Mouse (Mus musculus) heart, embryonic 15.5 days (tissue): ENCODE results near the gene Trit1. TPM values are rescaled to one million over a fixed set of nuclear protein-coding genes. Genes with fewer than 3 reads are reported as not detected.

Experiments used
- ATAC-seq: fragments of 200-750 bp; cut with Nextera tagmentation; replicated peaks from 2 replicates; pipeline ENCODE4 v1.8.0; 2017; ENCODE audit warnings: low read depth, moderate TSS enrichment; ENCODE audit not compliant: insufficient number of reproducible peaks, insufficient read depth, low FRiP score
- H3K27ac ChIP-seq: fragments of 300-500 bp; sonication (generic); 2 replicates; pipeline ENCODE4 v1.5.1; 2015; ENCODE audit warnings: mild to moderate bottlenecking, inconsistent platforms
- H3K27me3 ChIP-seq: fragments of 300-500 bp; sonication (generic); 2 replicates; pipeline ENCODE4 v1.6.1; 2015; ENCODE audit warnings: inconsistent platforms
- H3K36me3 ChIP-seq: fragments of 300-500 bp; sonication (generic); 2 replicates; pipeline ENCODE4 v1.6.1; 2015; ENCODE audit warnings: mild to moderate bottlenecking, inconsistent platforms
- H3K4me1 ChIP-seq: fragments of 300-500 bp; sonication (generic); replicated peaks from 2 replicates; pipeline ENCODE4 v1.6.1; 2015; ENCODE audit warnings: inconsistent platforms
- H3K4me2 ChIP-seq: fragments of 300-500 bp; sonication (generic); 2 replicates; pipeline ENCODE4 v1.6.1; 2015; ENCODE audit warnings: inconsistent platforms, mild to moderate bottlenecking, moderate library complexity
- H3K4me3 ChIP-seq: fragments of 300-500 bp; sonication (generic); 2 replicates; pipeline ENCODE4 v1.5.1; 2015; ENCODE audit warnings: mild to moderate bottlenecking, inconsistent platforms
- H3K9ac ChIP-seq: fragments of 300-500 bp; sonication (generic); 2 replicates; pipeline ENCODE4 v1.6.1; 2015; ENCODE audit warnings: mild to moderate bottlenecking, inconsistent platforms
- H3K9me3 ChIP-seq: fragments of 300-500 bp; sonication (generic); replicated peaks from 2 replicates; pipeline ENCODE4 v1.6.1; 2016; ENCODE audit warnings: inconsistent platforms
- WGBS: fragments of 180-500 bp; shearing (Covaris S2); methylation state at CpG from one replicate; pipeline ENCODE4 v1.1.7; 2015; ENCODE audit warnings: mixed read lengths; 5-methylcytosine and 5-hydroxymethylcytosine counted together
- polyA plus RNA-seq: library from polyadenylated mRNA; unstranded; fragments of >200 nt; fragmentation: Nextera tagmentation; extraction: Ambion mirVana; gene quantifications from 2 replicates; pipeline ENCODE4 v1.2.1, GENCODE M21; 2015

Trit1 gene
- polyA plus RNA-seq, result 9.9 and 10.9 TPM in 2 replicates

GRCm38 (mm10) chr4:123016451-123016957 is at the start of gene Trit1:
Gene Trit1, plus strand, starts transcription at chr4:123016597.
- H3K4me2 ChIP-seq, result peak within 1 kb of the TSS; percentile 80
- H3K36me3 ChIP-seq, result peaks cover 6% of the 10 kb centered on the region; the same call in 1 of the 2 replicates
- peak within 1 kb of the TSS; percentile 89 for H3K9ac ChIP-seq
- H3K4me3 ChIP-seq, result peak within 1 kb of the TSS; percentile 93
- H3K27ac ChIP-seq, result peak within 1 kb of the TSS; percentile 90
- under 1% methylated on average over 34 of the region's 34 CpGs for WGBS
- peak; percentile 93 for ATAC-seq
- H3K9me3 ChIP-seq, result no peaks in the 10 kb centered on the region
- peaks cover 24% of the 10 kb centered on the region for H3K4me1 ChIP-seq
- no peaks in the 10 kb centered on the region for H3K27me3 ChIP-seq

DNA sequence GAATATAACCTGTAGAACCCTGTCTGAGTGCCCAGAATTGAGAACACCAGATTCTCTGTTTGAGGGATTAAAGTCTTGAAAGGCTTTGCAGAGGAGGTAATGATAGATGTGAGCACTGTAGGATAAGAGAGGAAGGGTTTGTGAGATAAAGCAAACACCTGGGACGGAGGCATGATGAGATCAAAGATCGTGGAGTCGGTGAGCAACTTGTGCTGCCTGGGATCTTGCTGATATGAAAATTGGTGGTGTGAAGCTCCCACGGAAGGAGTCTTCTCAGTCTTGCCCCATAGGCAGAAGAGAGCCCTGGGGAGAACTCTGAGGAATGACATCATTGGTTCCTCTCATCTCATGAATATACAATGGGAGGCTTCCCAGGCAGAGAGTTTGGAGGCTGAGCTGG is 48.3 kb upstream of the Trit1 start:
- Histone ChIP-seq H3K4me3 (no peak overlapping the region), H3K4me1 (peaks cover 2% of the 10 kb centered on the region), H3K9ac (no peak overlapping the region), H3K4me2 (no peak overlapping the region), H3K27me3 (peaks cover 13% of the 10 kb centered on the region), H3K36me3 (no peaks in the 10 kb centered on the region), H3K9me3 (no peaks in the 10 kb centered on the region), H3K27ac (no peak overlapping the region)
- ATAC-seq, result no peak
- 40% methylated on average over 4 of the region's 4 CpGs for WGBS

GRCm38 (mm10) chr4:122971191-122971590 is 45.2 kb upstream of the Trit1 start:
- Histone ChIP-seq H3K4me2 (no peak overlapping the region), H3K36me3 (no peaks in the 10 kb centered on the region), H3K4me1 (no peaks in the 10 kb centered on the region), H3K27ac (no peak overlapping the region), H3K27me3 (peaks cover 14% of the 10 kb centered on the region), H3K4me3 (no peak overlapping the region), H3K9ac (no peak overlapping the region), H3K9me3 (no peaks in the 10 kb centered on the region)
- WGBS, result 76% methylated on average over 4 of the region's 4 CpGs
- ATAC-seq, result no peak

- ATAC-seq, result no peak
- Histone ChIP-seq H3K9me3 (no peaks in the 10 kb centered on the region), H3K27ac (no peak overlapping the region), H3K27me3 (peaks cover 14% of the 10 kb centered on the region), H3K9ac (no peak overlapping the region), H3K4me2 (no peak overlapping the region), H3K4me3 (no peak overlapping the region), H3K36me3 (no peaks in the 10 kb centered on the region), H3K4me1 (no peaks in the 10 kb centered on the region)
- 68% methylated on average over 4 of the region's 4 CpGs for WGBS
These were observed 44.8 kb upstream of the Trit1 start for GRCm38 (mm10) chr4:122971646-122972045.

GRCm38 (mm10) chr4:122972056-122972455 is 44.3 kb upstream of the Trit1 start:
- H3K4me2 ChIP-seq, result no peak overlapping the region
- ATAC-seq, result no peak
- H3K36me3 ChIP-seq, result no peaks in the 10 kb centered on the region
- no peak overlapping the region for H3K27ac ChIP-seq
- peaks cover 14% of the 10 kb centered on the region for H3K27me3 ChIP-seq
- 64% methylated on average over 8 of the region's 8 CpGs for WGBS
- no peak overlapping the region for H3K4me3 ChIP-seq
- no peaks in the 10 kb centered on the region for H3K4me1 ChIP-seq
- H3K9me3 ChIP-seq, result no peaks in the 10 kb centered on the region
- H3K9ac ChIP-seq, result no peak overlapping the region

GRCm38 (mm10) chr4:122974976-122975520 is 41.3 kb upstream of the Trit1 start:
- Histone ChIP-seq H3K36me3 (no peaks in the 10 kb centered on the region), H3K9ac (no peak overlapping the region), H3K4me1 (no peaks in the 10 kb centered on the region), H3K4me2 (no peak overlapping the region), H3K4me3 (no peak overlapping the region), H3K9me3 (no peaks in the 10 kb centered on the region), H3K27ac (no peak overlapping the region), H3K27me3 (peaks cover 17% of the 10 kb centered on the region)
- no peak for ATAC-seq
- WGBS, result 75% methylated on average over 5 of the region's 5 CpGs

- H3K4me2 ChIP-seq, result no peak overlapping the region
- no peak overlapping the region for H3K9ac ChIP-seq
- H3K9me3 ChIP-seq, result no peaks in the 10 kb centered on the region
- peaks cover 12% of the 10 kb centered on the region for H3K27me3 ChIP-seq
- no peak overlapping the region for H3K27ac ChIP-seq
- 0 out of 2 replicates have a peak, but pooled peaks cover 3% of the 10 kb centered on the region for H3K4me1 ChIP-seq
- no peak overlapping the region for H3K4me3 ChIP-seq
- WGBS, result 71% methylated on average over 4 of the region's 4 CpGs
- ATAC-seq, result no peak
- no peaks in the 10 kb centered on the region for H3K36me3 ChIP-seq
These were observed 39.5 kb upstream of the Trit1 start for GRCm38 (mm10) chr4:122976885-122977284.

DNA sequence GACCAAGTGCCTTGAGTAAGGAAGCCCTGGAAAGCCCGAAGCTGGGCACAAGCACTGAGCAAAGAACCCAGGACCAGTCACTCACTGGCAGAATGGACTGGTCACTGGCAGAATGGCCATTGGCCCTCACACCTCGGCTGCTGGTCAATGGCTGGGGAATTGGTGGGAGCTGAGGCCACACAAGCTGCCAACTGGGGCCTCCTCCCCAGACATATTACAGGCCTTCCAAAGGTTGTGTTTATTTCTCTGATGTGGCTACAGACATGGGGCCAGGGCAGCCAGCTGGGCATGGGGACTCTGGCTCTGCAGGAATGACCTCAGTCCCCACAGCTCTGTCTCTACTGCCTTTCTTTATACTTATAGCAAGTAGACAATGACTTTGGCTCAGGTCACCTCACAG is 37.5 kb upstream of the Trit1 start:
- Histone ChIP-seq H3K4me1 (0 out of 2 replicates have a peak, but pooled peaks cover 6% of the 10 kb centered on the region), H3K4me2 (no peak overlapping the region), H3K36me3 (no peaks in the 10 kb centered on the region), H3K4me3 (no peak overlapping the region), H3K27ac (no peak overlapping the region), H3K27me3 (peaks cover 23% of the 10 kb centered on the region), H3K9ac (no peak overlapping the region), H3K9me3 (no peaks in the 10 kb centered on the region)
- WGBS, result 77% methylated on average over 2 of the region's 2 CpGs
- ATAC-seq, result no peak

- H3K36me3 ChIP-seq, result no peaks in the 10 kb centered on the region
- no peak for ATAC-seq
- H3K9ac ChIP-seq, result no peak overlapping the region
- H3K27ac ChIP-seq, result no peak overlapping the region
- no peak overlapping the region for H3K4me2 ChIP-seq
- H3K4me1 ChIP-seq, result 0 out of 2 replicates have a peak, but pooled peaks cover 6% of the 10 kb centered on the region
- peaks cover 33% of the 10 kb centered on the region for H3K27me3 ChIP-seq
- no peaks in the 10 kb centered on the region for H3K9me3 ChIP-seq
- H3K4me3 ChIP-seq, result no peak overlapping the region
- WGBS, result 65% methylated on average over 3 of the region's 3 CpGs
These were observed 36.6 kb upstream of the Trit1 start for GRCm38 (mm10) chr4:122979826-122980225.

DNA sequence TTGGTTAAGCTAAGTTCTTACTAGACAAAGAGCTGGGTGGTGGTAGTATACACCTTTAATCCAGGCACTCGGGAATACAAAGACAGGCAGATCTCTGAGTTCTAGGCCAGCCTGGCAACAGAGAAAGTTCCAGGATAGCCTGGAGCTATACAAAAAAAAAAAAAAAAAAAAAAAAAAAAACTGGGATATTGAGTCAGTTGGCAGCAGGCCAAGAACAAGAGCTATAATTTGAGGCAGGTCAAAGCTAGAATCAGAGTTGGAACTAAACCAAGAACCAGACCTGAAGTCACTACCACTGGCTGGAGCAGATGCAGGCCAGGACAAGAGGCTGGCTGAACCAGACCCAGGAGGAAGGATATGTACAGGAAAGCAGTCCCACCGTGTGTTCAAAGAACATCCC is 35.7 kb upstream of the Trit1 start:
- no peaks in the 10 kb centered on the region for H3K36me3 ChIP-seq
- peaks cover 31% of the 10 kb centered on the region for H3K27me3 ChIP-seq
- no peak overlapping the region for H3K9ac ChIP-seq
- no peaks in the 10 kb centered on the region for H3K9me3 ChIP-seq
- H3K4me1 ChIP-seq, result 0 out of 2 replicates have a peak, but pooled peaks cover 6% of the 10 kb centered on the region
- WGBS, result 59% methylated on average over 2 of the region's 2 CpGs
- H3K4me2 ChIP-seq, result no peak overlapping the region
- H3K27ac ChIP-seq, result no peak overlapping the region
- H3K4me3 ChIP-seq, result no peak overlapping the region
- ATAC-seq, result no peak

- H3K36me3 ChIP-seq, result no peaks in the 10 kb centered on the region
- peaks cover 29% of the 10 kb centered on the region for H3K27me3 ChIP-seq
- no peak overlapping the region for H3K9ac ChIP-seq
- no peak for ATAC-seq
- H3K4me3 ChIP-seq, result no peak overlapping the region
- no peaks in the 10 kb centered on the region for H3K9me3 ChIP-seq
- WGBS, result 58% methylated on average over 7 of the region's 7 CpGs
- no peak overlapping the region for H3K4me2 ChIP-seq
- 0 out of 2 replicates have a peak, but pooled peaks cover 6% of the 10 kb centered on the region for H3K4me1 ChIP-seq
- H3K27ac ChIP-seq, result no peak overlapping the region
These were observed 35.2 kb upstream of the Trit1 start for GRCm38 (mm10) chr4:122981238-122981637.

DNA sequence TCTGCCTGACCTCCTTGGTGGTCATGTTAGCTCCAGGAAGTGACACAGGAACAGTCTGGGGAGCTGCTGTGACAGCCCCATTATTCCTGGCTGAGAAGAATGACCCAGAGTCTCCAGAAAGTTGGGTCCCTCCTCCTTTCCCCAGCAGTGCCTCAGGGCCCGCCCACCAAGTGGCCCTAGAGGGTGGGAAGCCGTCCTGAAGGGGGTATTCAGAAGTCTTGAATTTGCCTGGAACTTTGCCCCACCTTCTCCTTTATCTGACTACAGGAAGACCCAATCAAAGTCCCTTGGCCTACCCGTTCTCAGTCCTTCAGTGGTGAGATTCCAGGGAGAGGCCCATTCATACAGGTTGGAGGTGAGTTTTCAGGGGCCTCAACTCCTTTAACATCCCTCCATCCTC is 34.5 kb upstream of the Trit1 start:
- no peak for ATAC-seq
- WGBS, result 48% methylated on average over 3 of the region's 3 CpGs
- H3K27me3 ChIP-seq, result peaks cover 29% of the 10 kb centered on the region

More for the DNA sequence above, 34.5 kb upstream of the Trit1 start:
- no peaks in the 10 kb centered on the region for H3K9me3 ChIP-seq
- H3K9ac ChIP-seq, result no peak overlapping the region
- 0 out of 2 replicates have a peak, but pooled peaks cover 6% of the 10 kb centered on the region for H3K4me1 ChIP-seq
- H3K4me3 ChIP-seq, result no peak overlapping the region
- H3K27ac ChIP-seq, result no peak overlapping the region
- no peak overlapping the region for H3K4me2 ChIP-seq
- H3K36me3 ChIP-seq, result no peaks in the 10 kb centered on the region
